Mouse (Mus musculus) cerebellum, adult 11 months (tissue): ENCODE results near the gene Gm9767.

Experiments used
- DNase-seq: peaks from one replicate; pipeline ENCODE4 v3.0.0; 2022

Gm9767 gene

GRCm38 (mm10) chr10:26077671-26078481 lies at the start of gene Gm9767:
TSS of gene Gm9767 (plus strand) at chr10:26078255.
- DNase-seq = no peak

GRCm38 (mm10) chr10:26034931-26035330 lies 43.1 kb upstream of the Gm9767 start:
- DNase-seq = no peak

GRCm38 (mm10) chr10:26051177-26051576 lies 26.9 kb upstream of the Gm9767 start:
- no peak for DNase-seq

GRCm38 (mm10) chr10:26059662-26060307 lies 18.3 kb upstream of the Gm9767 start:
- DNase-seq = no peak

GRCm38 (mm10) chr10:26063071-26063470 lies 15.0 kb upstream of the Gm9767 start:
- no peak for DNase-seq

- no peak for DNase-seq
These were observed 6.1 kb upstream of the Gm9767 start for GRCm38 (mm10) chr10:26071986-26072385.

- DNase-seq = no peak
These were observed 1.1 kb upstream of the Gm9767 start for GRCm38 (mm10) chr10:26076949-26077348.

- DNase-seq = peak; percentile 7
These were observed 577 bp downstream of the Gm9767 start, which contains the start of gene Tmem200a for GRCm38 (mm10) chr10:26078521-26079142. TSS of gene Tmem200a (minus strand) at chr10:26079052.

GRCm38 (mm10) chr10:26079678-26080077 lies 1.6 kb downstream of the Gm9767 start:
- DNase-seq = no peak

- no peak for DNase-seq
These were observed 4.0 kb downstream of the Gm9767 start for GRCm38 (mm10) chr10:26082081-26082480.

- DNase-seq = no peak
These were observed 25.4 kb downstream of the Gm9767 start for GRCm38 (mm10) chr10:26103330-26103982.

- no peak for DNase-seq
These were observed 36.4 kb downstream of the Gm9767 start for GRCm38 (mm10) chr10:26114409-26114808.

- DNase-seq = no peak
These were observed 41.2 kb downstream of the Gm9767 start for GRCm38 (mm10) chr10:26119067-26119821.

- DNase-seq = no peak
These were observed 41.7 kb downstream of the Gm9767 start for GRCm38 (mm10) chr10:26119822-26120183.
